Mouse (Mus musculus) spleen, postnatal 36 days (tissue): Measurements from ENCODE around the gene Pnpla8.
"Not testable (repeated sequence)": the region's sequence is repeated elsewhere in the genome, so short reads cannot be mapped to it uniquely, and the experiment has no call there.

Source experiments
- DNase-seq, 2 experiments: peaks; one replicate each; pipeline ENCODE4 v3.0.0; 2022; ENCODE audit warnings: low spot score in 2 of 2, mixed read lengths in 1 of 2

The Pnpla8 gene

DNA sequence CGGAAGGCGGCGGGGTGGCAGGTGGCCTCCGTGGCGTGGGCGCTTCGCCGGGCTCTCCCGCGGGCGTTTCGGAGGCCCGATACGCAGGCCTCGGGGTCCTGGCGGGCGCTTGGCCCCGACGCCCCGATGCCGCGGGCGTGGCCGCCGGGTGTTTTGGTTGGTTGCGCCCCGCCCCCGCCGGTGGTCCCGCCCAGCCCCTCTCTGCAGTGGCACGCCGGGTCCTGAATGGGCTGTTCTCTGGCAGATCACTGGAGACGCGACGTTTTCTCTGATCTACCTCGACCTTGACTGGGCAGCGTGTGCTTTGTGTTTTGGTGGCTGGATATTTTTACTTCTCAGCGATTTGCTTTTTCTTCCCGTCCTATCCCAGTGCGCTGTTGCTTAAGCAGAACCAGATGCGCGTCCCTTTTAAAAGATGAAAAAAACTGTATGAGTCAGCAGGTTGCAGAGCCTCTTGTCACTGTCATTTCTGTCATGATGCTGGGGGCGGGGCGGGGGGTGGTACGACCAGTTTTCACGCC lies 48.2 kb downstream of the Pnpla8 start:
- peak in 1 of 2 experiments; percentile 71 for DNase-seq

DNA sequence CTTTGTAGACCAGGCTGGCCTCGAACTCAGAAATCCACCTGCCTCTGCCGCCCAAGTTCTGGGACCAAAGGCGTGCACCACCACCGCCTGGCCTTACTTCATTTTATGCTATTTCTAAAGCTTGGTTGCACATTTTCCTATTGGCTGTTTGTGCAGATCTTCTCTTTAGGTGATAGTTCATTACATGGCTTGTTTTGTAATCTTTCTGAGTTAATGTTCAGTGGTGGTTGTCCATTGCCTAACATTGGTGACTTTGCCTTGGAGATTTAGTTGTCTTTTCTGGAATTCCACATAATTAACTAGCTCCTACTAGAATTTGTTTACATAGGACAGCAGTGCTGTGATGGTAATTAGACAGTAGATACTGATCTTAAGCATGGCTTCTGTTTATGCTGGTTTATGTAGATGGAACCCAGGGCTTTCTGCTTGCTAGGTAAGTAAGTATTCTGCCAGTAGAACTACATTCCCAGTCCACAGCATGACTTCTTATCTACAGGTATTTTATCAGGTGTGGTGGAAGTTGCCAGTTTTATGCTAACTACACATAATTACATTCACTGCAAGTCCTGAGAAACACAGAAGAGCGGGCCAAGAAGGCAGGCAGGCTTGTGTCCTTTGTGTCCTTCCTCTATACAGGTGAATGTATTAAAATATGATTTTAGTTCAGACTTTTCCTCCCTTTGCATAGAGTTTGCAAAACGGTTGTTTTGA lies 53.1 kb downstream of the Pnpla8 start:
- no peak for DNase-seq

DNA sequence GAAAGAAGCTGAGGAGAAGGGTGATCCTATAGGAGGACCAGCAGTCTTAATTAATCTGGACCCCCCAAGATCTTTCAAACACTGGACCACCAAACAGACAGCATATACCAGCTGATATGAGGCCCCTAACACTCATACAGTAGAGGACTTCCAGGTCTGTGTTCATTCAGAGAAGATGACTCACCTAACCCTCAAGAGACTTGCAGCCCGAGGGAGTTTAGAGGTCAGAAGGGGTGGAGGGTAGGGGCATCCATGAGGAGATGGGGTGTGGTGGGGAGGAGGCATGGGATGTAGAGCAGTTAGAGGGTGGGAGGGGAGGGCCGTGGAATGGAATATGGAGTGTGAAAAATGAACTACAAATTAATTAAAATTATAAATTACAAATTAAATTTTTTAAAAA lies 59.0 kb downstream of the Pnpla8 start:
- DNase-seq, result not testable (repeated sequence)

DNA sequence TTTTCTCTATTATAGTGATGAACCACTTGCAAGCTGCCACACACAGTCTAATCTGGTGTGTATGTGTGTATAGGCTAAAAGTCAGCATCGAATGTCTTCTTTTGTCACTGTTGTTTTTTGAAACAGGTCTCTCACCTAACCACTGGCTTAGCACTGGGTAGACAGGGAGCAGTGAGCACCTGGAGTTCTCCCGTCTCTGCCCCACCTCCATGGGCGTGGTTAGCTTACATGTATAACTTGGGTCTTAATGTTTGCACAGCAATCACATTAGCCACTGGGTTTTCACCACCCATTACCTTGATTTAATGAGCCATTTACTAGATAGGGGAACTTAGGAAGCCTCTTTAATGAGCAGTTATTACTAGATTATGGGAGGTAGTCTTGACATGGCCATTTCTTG lies 60.4 kb downstream of the Pnpla8 start:
- no peak for DNase-seq

DNA sequence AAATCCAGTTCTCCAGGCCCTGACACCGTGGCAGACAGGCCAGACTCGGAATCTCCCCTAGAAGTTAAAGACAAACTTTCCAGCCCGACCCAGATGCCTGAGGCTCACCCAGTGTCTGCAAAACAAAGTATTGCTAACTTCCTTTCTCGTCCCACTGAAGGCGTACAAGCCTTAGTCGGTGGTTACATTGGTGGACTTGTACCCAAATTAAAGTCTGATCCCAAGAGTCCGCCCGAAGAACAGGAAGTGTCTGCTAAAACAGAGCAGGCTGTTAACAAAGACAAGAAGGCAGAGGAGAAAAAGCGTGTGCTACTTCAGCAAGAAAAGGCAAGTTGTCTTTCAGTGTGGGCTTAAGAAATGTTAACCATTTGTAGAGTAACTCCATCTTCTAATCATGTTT lies 62.2 kb downstream of the Pnpla8 start:
- DNase-seq, result no peak

DNA sequence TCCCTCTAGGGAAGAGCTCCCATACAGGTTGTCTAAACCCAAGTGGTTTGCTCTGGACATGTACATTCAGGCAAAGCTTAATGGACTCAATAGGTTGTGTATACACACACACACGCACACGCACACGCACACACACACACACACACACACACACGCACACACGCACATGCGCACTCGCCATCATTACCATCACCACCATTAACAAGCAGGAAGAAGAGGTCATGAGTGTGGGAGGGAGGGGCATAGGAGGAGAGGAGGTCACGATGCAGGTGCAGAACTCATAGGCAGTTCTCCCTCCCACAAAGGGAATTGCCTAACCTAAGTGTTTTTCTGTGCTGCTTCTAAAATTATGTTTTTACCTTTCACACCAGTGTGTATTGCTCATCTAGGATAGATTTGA lies 65.8 kb downstream of the Pnpla8 start:
- DNase-seq, result no peak

DNA sequence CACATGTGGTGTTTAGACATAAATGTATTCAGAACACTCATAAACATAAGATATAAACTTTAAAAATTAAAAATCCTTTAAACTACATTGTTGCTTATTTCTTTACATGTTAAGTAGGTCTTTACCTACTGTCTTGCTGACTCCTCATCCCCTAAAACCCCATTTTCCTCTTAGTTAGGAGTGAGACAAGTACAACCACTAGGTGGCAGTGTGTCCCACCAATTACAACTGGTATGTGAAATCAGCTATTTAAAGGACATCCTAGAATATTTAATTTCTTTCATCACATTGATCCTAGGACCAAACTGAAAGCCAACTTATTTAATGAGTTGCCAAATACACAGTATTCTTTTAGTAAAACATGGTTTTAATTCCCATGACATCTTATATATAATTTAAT lies 71.1 kb downstream of the Pnpla8 start:
- peak; percentile 39 to 48 for DNase-seq

DNA sequence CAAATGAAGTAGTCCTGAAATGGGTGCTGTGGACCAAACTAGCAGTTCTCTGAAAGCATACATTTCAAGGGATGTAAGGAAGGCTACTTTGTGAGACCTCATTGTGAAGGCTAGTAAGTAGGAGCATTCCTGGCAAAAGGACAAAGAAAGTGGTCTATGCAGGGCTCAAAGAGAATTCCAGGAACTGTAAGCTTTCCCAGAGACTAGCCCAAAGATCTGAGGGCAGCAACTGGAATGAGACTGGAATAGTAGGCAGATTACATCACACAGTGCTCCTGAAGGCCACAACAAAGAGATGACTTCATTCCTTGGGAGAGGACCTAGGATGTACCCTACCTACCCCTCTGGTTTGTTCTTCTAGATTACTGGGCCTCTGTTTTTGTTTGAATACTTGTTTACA lies 79.6 kb downstream of the Pnpla8 start:
- DNase-seq, result no peak

DNA sequence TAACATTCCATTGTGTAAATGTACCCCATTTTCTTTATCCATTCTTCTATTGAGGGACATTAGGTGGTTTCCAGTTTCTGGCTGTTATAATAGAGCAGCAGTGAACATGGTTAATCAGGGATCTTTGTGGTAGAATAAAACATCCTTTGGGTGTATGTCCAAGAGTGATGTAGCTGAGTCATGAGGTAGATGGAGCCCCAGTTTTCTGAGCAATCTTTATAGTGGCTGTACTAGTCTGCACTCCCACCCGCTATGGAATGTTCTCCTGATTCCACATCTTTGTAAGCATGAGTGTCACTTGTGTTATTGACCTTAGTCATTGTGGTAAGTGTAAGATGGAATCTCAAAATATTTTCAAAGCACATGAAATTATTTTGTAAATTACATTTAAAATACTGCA lies 82.8 kb downstream of the Pnpla8 start:
- DNase-seq, result no peak

DNA sequence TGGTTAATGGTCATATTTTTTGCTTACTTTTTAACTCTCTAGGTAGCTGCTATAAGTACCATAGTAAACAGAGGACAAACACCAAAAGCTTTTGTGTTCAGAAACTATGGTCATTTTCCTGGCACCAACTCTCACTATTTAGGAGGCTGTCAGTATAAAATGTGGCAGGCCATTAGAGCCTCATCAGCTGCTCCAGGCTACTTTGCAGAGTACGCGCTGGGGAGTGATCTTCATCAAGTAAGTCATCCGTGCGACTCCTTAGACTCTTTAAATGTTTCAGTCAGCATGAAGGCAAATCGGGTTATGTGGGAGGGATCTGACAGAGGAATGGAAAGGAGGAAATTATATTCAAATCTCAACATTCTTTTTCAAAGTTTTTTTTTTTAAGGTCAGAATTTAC lies 83.7 kb downstream of the Pnpla8 start:
- no peak for DNase-seq

DNA sequence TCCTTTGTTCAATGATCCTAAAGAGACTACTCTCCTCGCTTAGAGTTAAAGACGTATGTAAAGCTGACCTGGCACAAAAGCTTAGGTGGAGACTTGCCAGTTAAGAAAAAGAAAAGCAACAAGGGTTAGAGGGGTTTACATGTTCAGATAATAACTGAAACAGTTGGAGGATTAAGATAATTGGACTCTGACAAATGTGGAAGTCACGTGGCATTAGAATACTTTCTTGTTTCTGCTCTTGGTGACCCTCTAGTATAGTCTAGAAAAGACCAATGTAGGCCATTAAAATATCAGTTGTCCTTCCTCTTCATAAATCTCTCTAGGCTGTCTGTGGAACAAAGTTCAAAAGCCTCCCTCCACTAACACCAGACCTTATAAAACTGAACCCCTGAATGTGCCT lies 87.1 kb downstream of the Pnpla8 start:
- DNase-seq, result no peak

DNA sequence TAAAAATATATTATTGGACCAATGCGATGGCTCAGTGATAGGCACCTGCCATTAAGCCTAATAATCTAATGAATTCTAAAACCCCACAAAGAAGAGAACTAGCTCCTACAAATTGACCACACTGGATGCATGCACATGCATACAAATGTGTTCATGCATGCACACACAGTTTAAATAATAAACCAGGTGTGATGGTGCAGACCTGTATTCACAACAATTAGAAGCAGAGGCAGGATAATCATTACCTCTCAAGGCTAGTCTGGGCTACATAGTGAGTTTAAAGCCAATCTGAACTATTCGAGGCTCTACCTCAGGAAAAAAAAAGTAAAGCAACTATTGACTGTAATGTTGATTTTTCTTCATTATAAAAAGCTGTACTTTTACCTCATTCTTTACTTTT lies 94.0 kb downstream of the Pnpla8 start:
- DNase-seq, result no peak

DNA sequence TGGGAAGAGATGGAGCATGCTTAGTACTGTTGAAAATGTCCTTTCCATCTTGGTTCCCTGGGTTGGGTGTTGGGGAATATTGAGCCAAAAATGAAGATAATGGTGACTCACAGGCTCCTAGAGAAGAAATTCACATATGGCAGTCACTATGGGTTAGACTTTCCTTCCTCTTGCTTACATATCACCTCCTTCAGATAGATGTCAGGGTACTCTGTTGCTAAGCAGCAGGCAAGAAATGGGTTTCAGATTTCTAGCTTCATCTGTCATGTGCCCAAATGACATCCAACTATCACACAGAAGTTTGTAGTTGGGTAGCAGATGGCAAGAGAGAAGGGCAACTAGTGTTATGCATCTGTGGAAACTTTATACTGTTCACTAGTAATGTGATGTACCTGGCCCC lies 103.9 kb downstream of the Pnpla8 start:
- DNase-seq, result no peak

DNA sequence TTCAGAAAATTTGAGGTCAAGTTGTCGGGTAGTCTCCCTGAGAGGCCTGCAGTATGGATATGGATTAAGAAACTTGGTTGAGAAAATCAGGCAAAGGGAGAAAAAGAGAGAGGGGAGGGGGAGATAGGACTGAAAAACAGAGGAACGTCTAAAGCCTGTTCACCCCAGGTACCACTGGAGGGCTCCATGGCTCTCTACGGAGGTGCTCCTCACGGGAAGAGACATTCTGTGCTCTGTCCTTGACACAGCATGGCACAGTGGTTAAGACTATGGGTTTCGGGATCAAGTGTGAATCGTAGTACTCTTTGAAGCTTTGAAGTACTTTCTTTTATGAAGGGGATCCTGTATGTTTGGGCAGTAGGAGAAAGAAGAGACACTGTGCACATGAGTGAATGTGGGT lies 106.3 kb downstream of the Pnpla8 start:
- DNase-seq, result no peak

DNA sequence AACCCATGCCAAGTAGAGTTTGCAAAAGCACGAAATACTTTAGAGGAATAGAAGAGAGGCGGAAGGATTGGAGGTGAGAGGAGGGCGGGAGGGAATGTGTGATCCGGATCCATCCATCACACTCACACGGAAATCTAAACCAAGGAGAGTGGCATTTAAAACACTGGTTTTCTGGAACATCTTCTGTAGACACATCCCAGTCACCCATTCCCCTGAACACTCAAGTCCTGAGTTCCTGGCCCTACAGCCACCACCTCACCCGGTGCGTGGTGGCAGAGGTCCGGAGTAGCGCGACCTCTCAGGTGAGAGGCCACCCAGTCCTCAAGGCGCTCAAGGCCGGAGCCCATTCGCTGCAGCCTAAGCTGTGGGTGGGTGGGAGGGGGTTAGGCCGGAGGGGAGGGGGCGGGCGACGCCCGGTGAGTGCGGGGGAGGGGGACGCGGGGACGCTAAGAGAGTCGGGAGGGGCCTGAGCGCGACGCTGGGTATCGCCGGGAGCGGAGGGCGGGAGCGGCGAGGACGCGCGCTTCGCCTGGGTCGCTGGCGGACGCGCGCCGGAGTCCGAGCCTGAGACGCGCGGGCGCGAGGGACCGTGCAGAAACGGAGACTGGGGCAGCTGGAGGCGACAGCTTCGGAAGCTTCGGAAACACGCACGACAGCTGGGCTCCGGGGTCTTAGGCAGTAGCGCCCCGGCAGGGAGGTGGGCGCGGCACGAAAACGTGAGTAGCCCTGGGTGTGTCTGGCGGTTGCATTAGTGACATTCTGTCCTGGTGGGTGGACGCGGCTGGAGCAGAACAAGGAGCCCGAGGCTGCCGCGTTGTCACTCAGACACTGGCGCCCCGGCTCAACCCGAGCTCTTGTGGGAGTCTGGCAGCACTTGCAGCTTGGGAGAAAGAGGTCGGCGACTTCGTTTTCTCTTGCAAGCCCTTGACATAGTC lies 107.5 kb downstream of the Pnpla8 start, which contains the start of gene Nrcam:
Gene Nrcam, plus strand, starts transcription at position 505 of the 935 bp plus-strand sequence.
- no peak for DNase-seq

DNA sequence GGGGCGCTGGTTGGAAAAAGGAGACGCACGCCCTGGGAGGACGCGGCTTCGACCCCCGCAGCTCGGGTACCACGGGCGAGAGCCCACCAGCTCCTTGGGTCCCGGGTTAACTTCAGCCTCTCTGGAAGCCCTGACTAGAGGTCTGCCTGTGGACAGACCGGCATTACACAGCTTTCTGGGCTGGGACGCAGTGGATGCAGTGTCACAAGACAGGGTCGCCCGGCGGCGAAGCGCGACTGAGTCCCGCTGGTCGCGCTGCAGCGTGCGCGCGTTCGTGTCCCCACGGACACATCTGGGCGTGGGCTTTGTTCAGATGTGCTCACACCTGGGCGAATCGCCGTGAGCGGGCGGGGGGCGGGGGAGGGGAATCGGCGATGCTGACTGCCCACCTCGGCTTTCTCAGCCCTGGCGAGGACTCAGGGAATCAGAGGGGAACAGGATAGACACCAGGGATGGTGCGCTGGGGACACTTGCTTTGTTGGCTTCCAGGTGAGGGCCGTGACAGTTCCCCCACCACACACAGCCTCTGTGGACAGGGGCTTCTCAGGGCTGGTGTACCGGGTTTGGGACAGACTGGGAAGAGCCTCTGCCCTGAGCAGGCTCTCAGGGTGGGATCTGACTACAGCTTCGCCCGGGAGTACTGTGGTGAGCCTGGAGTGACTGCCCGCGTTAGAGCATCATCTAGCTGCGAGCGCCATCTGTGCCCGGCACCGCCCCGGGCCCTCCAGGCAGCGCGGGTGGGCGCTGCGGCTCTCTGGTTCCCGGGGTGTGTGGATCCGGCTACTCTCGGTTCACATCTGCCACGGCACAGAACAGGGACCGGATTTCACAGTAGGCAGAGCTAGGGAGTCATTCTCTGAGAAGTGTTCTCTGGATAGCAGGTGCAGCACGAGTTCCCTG lies 108.4 kb downstream of the Pnpla8 start:
- DNase-seq, result no peak

DNA sequence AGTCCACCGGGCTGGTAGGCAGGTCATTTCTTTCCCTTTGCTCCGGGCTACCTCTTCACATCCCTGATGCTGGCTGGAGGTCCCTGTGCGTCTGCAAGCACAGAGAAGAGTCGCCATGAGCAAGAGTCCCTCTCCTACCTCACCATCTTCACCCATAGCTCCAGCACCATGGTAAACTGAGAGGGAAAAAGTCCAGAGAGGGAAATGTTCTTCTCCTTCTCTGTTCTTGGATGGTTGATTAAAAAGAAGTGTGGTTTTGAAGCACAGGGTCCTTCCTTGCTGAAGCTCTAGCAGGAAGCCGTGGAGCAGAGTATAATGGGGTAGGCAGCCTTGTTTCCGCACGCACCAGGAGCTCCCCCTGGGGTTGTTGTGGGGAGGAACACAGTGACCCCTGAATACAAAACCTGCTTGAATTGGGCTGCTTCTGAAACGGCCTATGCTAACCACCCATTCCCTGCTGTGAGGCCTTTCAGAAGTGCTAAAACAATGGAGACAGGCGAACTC lies 109.1 kb downstream of the Pnpla8 start:
- DNase-seq, result no peak

DNA sequence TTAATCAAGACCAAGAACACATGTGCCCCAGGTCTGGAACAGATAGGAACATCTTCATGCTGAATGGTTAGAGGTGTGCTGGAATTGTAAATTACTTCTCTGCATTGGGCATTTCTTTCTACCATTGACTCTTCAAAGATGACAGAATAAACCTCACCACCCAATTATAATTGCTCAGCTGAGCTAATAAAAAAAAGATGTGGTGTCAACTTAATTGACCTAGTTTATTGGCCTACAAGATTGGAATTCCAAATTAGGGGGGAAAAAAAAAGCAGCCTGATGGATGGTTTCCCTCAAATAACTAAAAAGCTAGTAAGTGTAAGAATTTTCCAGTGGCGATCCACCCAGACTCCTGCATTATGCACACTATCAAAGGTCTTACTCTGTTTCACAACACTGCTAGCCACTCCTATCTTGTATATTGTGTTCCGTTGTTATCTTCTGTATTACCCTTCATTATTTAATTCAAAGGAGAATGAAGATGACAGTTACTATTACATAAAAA lies 116.0 kb downstream of the Pnpla8 start:
- DNase-seq, result no peak

DNA sequence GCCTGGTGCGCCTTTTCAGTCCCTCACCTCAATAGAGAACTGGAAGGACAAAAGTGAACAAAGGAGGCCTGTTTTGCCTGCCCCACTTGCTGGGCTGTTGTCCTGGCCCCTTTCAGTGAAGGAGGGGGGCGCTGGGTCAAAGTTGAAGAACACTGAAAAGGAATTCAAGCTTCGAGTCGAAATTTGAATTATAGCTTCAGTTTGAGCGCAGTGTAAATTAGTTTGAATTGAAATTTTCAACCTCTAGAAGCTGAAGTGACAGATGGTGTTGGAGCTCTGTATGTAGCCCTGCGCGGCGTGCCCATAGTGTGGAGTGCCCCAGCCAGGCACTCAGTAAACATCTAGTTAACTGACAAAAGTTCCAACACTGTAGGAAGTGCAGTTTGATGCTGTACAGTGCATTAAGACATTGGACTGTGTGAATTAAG lies 117.0 kb downstream of the Pnpla8 start:
- no peak for DNase-seq

DNA sequence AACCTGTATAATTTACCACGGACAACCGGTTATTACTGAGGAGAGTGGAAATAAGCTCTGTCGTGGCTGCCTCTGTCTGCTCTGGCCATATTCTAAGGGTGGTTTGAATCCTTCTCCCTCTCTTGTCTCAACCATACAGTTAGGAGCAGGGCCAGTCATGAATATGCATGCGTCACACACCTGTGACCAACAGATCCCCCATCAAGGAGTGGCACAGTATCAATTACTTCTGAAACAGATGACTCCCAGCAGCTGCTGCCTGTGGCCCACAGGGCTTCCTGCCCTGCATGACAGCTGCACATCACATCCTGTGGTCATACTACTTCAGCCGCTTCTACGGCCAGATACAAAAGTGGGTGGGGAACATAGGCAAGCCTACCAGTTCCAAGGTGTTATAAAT lies 122.9 kb downstream of the Pnpla8 start:
- DNase-seq, result no peak

DNA sequence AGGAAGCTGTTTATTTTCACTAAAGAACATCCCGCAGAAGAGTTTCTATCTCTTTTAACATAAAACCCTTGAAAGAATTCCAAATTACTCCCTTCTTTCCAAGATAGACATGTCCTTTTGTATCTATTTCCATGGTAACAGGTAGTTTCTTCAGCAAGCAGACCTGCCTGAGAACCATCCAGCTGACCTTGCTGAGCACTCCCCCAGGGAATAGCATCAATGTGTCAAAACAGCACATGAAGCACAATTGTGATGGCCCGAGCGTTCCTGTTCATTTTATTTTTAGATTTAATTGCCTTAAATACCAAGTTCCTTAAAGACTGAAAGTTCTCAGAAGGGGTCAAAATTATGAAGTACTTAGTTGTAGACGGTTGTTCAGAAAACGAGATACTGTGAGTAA lies 124.1 kb downstream of the Pnpla8 start:
- DNase-seq, result no peak
